Mouse (Mus musculus) hindlimb bud, embryonic 11.5 days (tissue): Measurements from ENCODE around the gene Gpt2.

Experiments
- DNase-seq: peaks from one replicate; pipeline ENCODE4 v3.0.0-alpha.2; 2012; ENCODE audit warnings: low read depth, low spot score; ENCODE audit errors: extremely low spot score

The Gpt2 gene

GRCm38 (mm10) chr8:85482427-85482826 lies 9.9 kb upstream of the Gpt2 start:
- no peak for DNase-seq

GRCm38 (mm10) chr8:85487906-85488620 lies 4.3 kb upstream of the Gpt2 start:
- no peak for DNase-seq

- no peak for DNase-seq
Measured at GRCm38 (mm10) chr8:85488631-85489030, 3.7 kb upstream of the Gpt2 start.

GRCm38 (mm10) chr8:85489546-85489945 lies 2.8 kb upstream of the Gpt2 start:
- no peak for DNase-seq

- no peak for DNase-seq
Measured at GRCm38 (mm10) chr8:85492940-85493931, 860 bp downstream of the Gpt2 start.

GRCm38 (mm10) chr8:85496125-85496524 lies 3.7 kb downstream of the Gpt2 start:
- DNase-seq: no peak

GRCm38 (mm10) chr8:85496778-85497177 lies 4.4 kb downstream of the Gpt2 start:
- no peak for DNase-seq

- DNase-seq: no peak
Measured at GRCm38 (mm10) chr8:85498577-85498976, 6.2 kb downstream of the Gpt2 start.

GRCm38 (mm10) chr8:85500460-85500859 lies 8.1 kb downstream of the Gpt2 start:
- DNase-seq: no peak

GRCm38 (mm10) chr8:85500955-85501685 lies 8.7 kb downstream of the Gpt2 start:
- DNase-seq: no peak

GRCm38 (mm10) chr8:85502381-85502780 lies 10.0 kb downstream of the Gpt2 start:
- DNase-seq: no peak

- no peak for DNase-seq
Measured at GRCm38 (mm10) chr8:85503065-85503464, 10.7 kb downstream of the Gpt2 start.

- DNase-seq: no peak
Measured at GRCm38 (mm10) chr8:85504704-85505103, 12.3 kb downstream of the Gpt2 start.

- no peak for DNase-seq
Measured at GRCm38 (mm10) chr8:85506620-85507019, 14.2 kb downstream of the Gpt2 start.

- DNase-seq: no peak
Measured at GRCm38 (mm10) chr8:85508661-85509060, 16.3 kb downstream of the Gpt2 start.

- no peak for DNase-seq
Measured at GRCm38 (mm10) chr8:85512234-85512633, 19.9 kb downstream of the Gpt2 start.

- DNase-seq: no peak
Measured at GRCm38 (mm10) chr8:85513283-85513682, 20.9 kb downstream of the Gpt2 start.

GRCm38 (mm10) chr8:85515391-85515790 lies 23.0 kb downstream of the Gpt2 start:
- DNase-seq: no peak

- DNase-seq: no peak
Measured at GRCm38 (mm10) chr8:85517336-85517735, 25.0 kb downstream of the Gpt2 start.

GRCm38 (mm10) chr8:85517956-85518355 lies 25.6 kb downstream of the Gpt2 start:
- DNase-seq: no peak

- DNase-seq: no peak
Measured at GRCm38 (mm10) chr8:85520586-85520985, 28.2 kb downstream of the Gpt2 start.
